Mouse (Mus musculus): ENCODE data around the gene Hist1h3b.

Hist1h3b gene

GRCm38 (mm10) chr13:23772561-23773313 is 20.7 kb downstream of the Hist1h3b start:
- DNase-seq (ENCODE audit: low spot score in 2 of 2): peak; percentile 75 to 83

GRCm38 (mm10) chr13:23778339-23778738 is 26.3 kb downstream of the Hist1h3b start:
- DNase-seq (ENCODE audit: low spot score in 2 of 2): no peak

- DNase-seq (ENCODE audit: low spot score in 2 of 2): no peak
Observed at GRCm38 (mm10) chr13:23779025-23779424, 27.0 kb downstream of the Hist1h3b start.

GRCm38 (mm10) chr13:23792520-23792919 is 40.5 kb downstream of the Hist1h3b start:
- peak; percentile 65 to 73 for DNase-seq (ENCODE audit: low spot score in 2 of 2)

- no peak for DNase-seq (ENCODE audit: low spot score in 2 of 2)
Observed at GRCm38 (mm10) chr13:23799405-23799804, 47.3 kb downstream of the Hist1h3b start.
